Mouse (Mus musculus) olfactory bulb, adult 2 months (tissue): Measurements from ENCODE around the gene Myod1. TPM values are rescaled to one million over a fixed set of nuclear protein-coding genes. Genes with fewer than 3 reads are reported as not detected.

Experiments used
- H3K27ac ChIP-seq: fragments of 200-500 bp; 2 replicates; pipeline ENCODE4 v1.5.1; 2012; ENCODE audit warnings: low read depth, low read length; ENCODE audit not compliant: insufficient read depth
- H3K4me1 ChIP-seq: fragments of 200-500 bp; 2 replicates; pipeline ENCODE4 v1.6.1; 2012; ENCODE audit warnings: low read length; ENCODE audit not compliant: control insufficient read depth, insufficient read depth
- H3K4me3 ChIP-seq: fragments of 200-500 bp; 2 replicates; pipeline ENCODE4 v1.5.1; 2012; ENCODE audit warnings: mild to moderate bottlenecking, low read depth, low read length, moderate library complexity; ENCODE audit not compliant: insufficient read depth
- CTCF ChIP-seq: fragments of 200-500 bp; IDR thresholded peaks from 2 replicates; pipeline ENCODE4 v1.5.1; 2012; ENCODE audit warnings: low read depth, mild to moderate bottlenecking, low read length, moderate library complexity; ENCODE audit not compliant: insufficient read depth
- POLR2A ChIP-seq: fragments of 200-500 bp; IDR thresholded peaks from 2 replicates; pipeline ENCODE4 v1.6.1; 2012; ENCODE audit warnings: mild to moderate bottlenecking, low read depth, low read length, moderate library complexity; ENCODE audit not compliant: insufficient read depth
- WGBS: fragments of 180-500 bp; shearing (Covaris S2); methylation state at CpG from one replicate; pipeline ENCODE4 v1.1.7; 2018; 5-methylcytosine and 5-hydroxymethylcytosine counted together
- polyA plus RNA-seq: library from polyadenylated mRNA; stranded (reverse); fragments of >200 nt; gene quantifications from 2 replicates; pipeline ENCODE4 v1.2.4, GENCODE M21; 2012; ENCODE audit warnings: low replicate concordance; ENCODE audit not compliant: missing spikeins, insufficient read depth, insufficient read length

The Myod1 gene
- polyA plus RNA-seq, 1 experiment = not detected

GRCm38 (mm10) chr7:46408606-46409005 lies 32.3 kb downstream of the Myod1 start:
- Histone ChIP-seq H3K27ac (peak overlapping the region; percentile 53), H3K4me1 (peaks cover 82% of the 10 kb centered on the region), H3K4me3 (no peak overlapping the region)
- 73% methylated on average over 9 of the region's 9 CpGs for WGBS
- no peak for TF ChIP-seq POLR2A
- no peak for TF ChIP-seq CTCF

- 48% methylated on average over 12 of the region's 12 CpGs for WGBS
- Histone ChIP-seq H3K4me1 (peaks cover 81% of the 10 kb centered on the region), H3K4me3 (no peak overlapping the region), H3K27ac (peak overlapping the region; percentile 53; the same call in 1 of the 2 replicates)
- TF ChIP-seq POLR2A = no peak
- no peak for TF ChIP-seq CTCF
Measured at GRCm38 (mm10) chr7:46409204-46409789, 33.0 kb downstream of the Myod1 start.

- no peak overlapping the region for H3K4me3 ChIP-seq
Measured at GRCm38 (mm10) chr7:46410727-46411126, 34.5 kb downstream of the Myod1 start.

GRCm38 (mm10) chr7:46412823-46413222 lies 36.5 kb downstream of the Myod1 start:
- WGBS = 21% methylated on average over 5 of the region's 5 CpGs
- TF ChIP-seq CTCF (no peak), POLR2A (no peak)
- H3K4me1 ChIP-seq = peaks cover 80% of the 10 kb centered on the region
- peak overlapping the region; percentile 89 for H3K27ac ChIP-seq
- no peak overlapping the region for H3K4me3 ChIP-seq

More at GRCm38 (mm10) chr7:46410727-46411126, 34.5 kb downstream of the Myod1 start:
- H3K4me1 ChIP-seq = peaks cover 81% of the 10 kb centered on the region
- 84% methylated on average over 6 of the region's 6 CpGs for WGBS
- TF ChIP-seq POLR2A = no peak
- TF ChIP-seq CTCF = no peak
- peak overlapping the region; percentile 26; the same call in 1 of the 2 replicates for H3K27ac ChIP-seq

- Histone ChIP-seq H3K4me3 (no peak overlapping the region), H3K27ac (peak overlapping the region; percentile 93), H3K4me1 (peaks cover 80% of the 10 kb centered on the region)
- no peak for TF ChIP-seq POLR2A
- no peak for TF ChIP-seq CTCF
- 52% methylated on average over 6 of the region's 6 CpGs for WGBS
Measured at GRCm38 (mm10) chr7:46413959-46414725, 37.9 kb downstream of the Myod1 start.

GRCm38 (mm10) chr7:46415818-46416425 lies 39.6 kb downstream of the Myod1 start:
- Histone ChIP-seq H3K4me3 (no peak overlapping the region), H3K27ac (peak overlapping the region; percentile 93), H3K4me1 (peaks cover 78% of the 10 kb centered on the region)
- TF ChIP-seq POLR2A = no peak
- TF ChIP-seq CTCF = no peak
- WGBS = 25% methylated on average over 14 of the region's 14 CpGs

GRCm38 (mm10) chr7:46417467-46417866 lies 41.2 kb downstream of the Myod1 start:
- WGBS = 58% methylated on average over 7 of the region's 7 CpGs
- H3K4me1 ChIP-seq = peaks cover 77% of the 10 kb centered on the region
- H3K4me3 ChIP-seq = no peak overlapping the region
- TF ChIP-seq CTCF (no peak), POLR2A (no peak)
- peak overlapping the region; percentile 7; the same call in 1 of the 2 replicates for H3K27ac ChIP-seq

GRCm38 (mm10) chr7:46418102-46418622 lies 41.9 kb downstream of the Myod1 start:
- Histone ChIP-seq H3K4me3 (no peak overlapping the region), H3K4me1 (peaks cover 77% of the 10 kb centered on the region), H3K27ac (peak overlapping the region; percentile 50)
- WGBS = 72% methylated on average over 16 of the region's 16 CpGs
- TF ChIP-seq CTCF = no peak
- TF ChIP-seq POLR2A = no peak
